Mouse (Mus musculus): Measurements from ENCODE around the gene Gabrr1.
"Not testable (repeated sequence)": the region's sequence is repeated elsewhere in the genome, so short reads cannot be mapped to it uniquely, and the experiment has no call there.

The Gabrr1 gene

GRCm38 (mm10) chr4:33132221-33132620, at the start of gene Gabrr1:
Gene Gabrr1 (plus strand): TSS chr4:33132521.
- DNase-seq (ENCODE audit: low spot score in 2 of 2), result no peak

GRCm38 (mm10) chr4:33099118-33099694, 33.1 kb upstream of the Gabrr1 start:
- DNase-seq (ENCODE audit: low spot score in 2 of 2), result no peak

GRCm38 (mm10) chr4:33109720-33110458, 22.4 kb upstream of the Gabrr1 start:
- peak in 1 of 2 experiments; percentile 42 for DNase-seq (ENCODE audit: low spot score in 2 of 2)

- peak in 1 of 2 experiments; percentile 40 for DNase-seq (ENCODE audit: low spot score in 2 of 2)
These were observed 21.5 kb upstream of the Gabrr1 start for GRCm38 (mm10) chr4:33110845-33111244.

- DNase-seq (ENCODE audit: low spot score in 2 of 2), result peak in 1 of 2 experiments; percentile 37
These were observed 21.0 kb upstream of the Gabrr1 start for GRCm38 (mm10) chr4:33111358-33111757.

GRCm38 (mm10) chr4:33112866-33113265, 19.5 kb upstream of the Gabrr1 start:
- not testable (repeated sequence) for DNase-seq (ENCODE audit: low spot score in 2 of 2)

GRCm38 (mm10) chr4:33119118-33119517, 13.2 kb upstream of the Gabrr1 start:
- DNase-seq (ENCODE audit: low spot score in 2 of 2), result peak; percentile 62 to 82

- DNase-seq (ENCODE audit: low spot score in 2 of 2), result peak in 1 of 2 experiments; percentile 63
These were observed 7.8 kb upstream of the Gabrr1 start for GRCm38 (mm10) chr4:33124493-33124892.

GRCm38 (mm10) chr4:33125409-33126084, 6.8 kb upstream of the Gabrr1 start:
- DNase-seq (ENCODE audit: low spot score in 2 of 2), result no peak

- DNase-seq (ENCODE audit: low spot score in 2 of 2), result no peak
These were observed 14.5 kb downstream of the Gabrr1 start for GRCm38 (mm10) chr4:33146679-33147291.

- peak; percentile 32 to 67 for DNase-seq (ENCODE audit: low spot score in 2 of 2)
These were observed 15.5 kb downstream of the Gabrr1 start for GRCm38 (mm10) chr4:33147825-33148224.

GRCm38 (mm10) chr4:33149150-33149549, 16.8 kb downstream of the Gabrr1 start:
- DNase-seq (ENCODE audit: low spot score in 2 of 2), result no peak

- no peak for DNase-seq (ENCODE audit: low spot score in 2 of 2)
These were observed 20.0 kb downstream of the Gabrr1 start for GRCm38 (mm10) chr4:33152087-33153038.

- no peak for DNase-seq (ENCODE audit: low spot score in 2 of 2)
These were observed 51.2 kb downstream of the Gabrr1 start for GRCm38 (mm10) chr4:33183477-33183876.

GRCm38 (mm10) chr4:33188164-33188563, 55.8 kb downstream of the Gabrr1 start:
- peak in 1 of 2 experiments; percentile 40 for DNase-seq (ENCODE audit: low spot score in 2 of 2)

- DNase-seq (ENCODE audit: low spot score in 2 of 2), result peak; percentile 36 to 70
These were observed 56.7 kb downstream of the Gabrr1 start for GRCm38 (mm10) chr4:33188781-33189734.

- no peak for DNase-seq (ENCODE audit: low spot score in 2 of 2)
These were observed 57.4 kb downstream of the Gabrr1 start, which contains the start of gene Pm20d2 for GRCm38 (mm10) chr4:33189735-33190036. Gene Pm20d2 (minus strand): TSS chr4:33189737.

- DNase-seq (ENCODE audit: low spot score in 2 of 2), result no peak
These were observed 65.8 kb downstream of the Gabrr1 start for GRCm38 (mm10) chr4:33198117-33198516.

- DNase-seq (ENCODE audit: low spot score in 2 of 2), result peak; percentile 13 to 71
These were observed 72.4 kb downstream of the Gabrr1 start for GRCm38 (mm10) chr4:33204682-33205081.

- no peak for DNase-seq (ENCODE audit: low spot score in 2 of 2)
These were observed 75.2 kb downstream of the Gabrr1 start for GRCm38 (mm10) chr4:33207551-33207950.
